Mouse (Mus musculus) CD8-positive naive resting alpha-beta T cell, adult 2 months (primary cell): ENCODE data around the gene Atf6.

Source experiments
- DNase-seq, 2 experiments: peaks; one replicate each; pipeline ENCODE4 v3.0.0; 2022; ENCODE audit warnings: low read depth in 2 of 2, low spot score in 2 of 2

The Atf6 gene

DNA sequence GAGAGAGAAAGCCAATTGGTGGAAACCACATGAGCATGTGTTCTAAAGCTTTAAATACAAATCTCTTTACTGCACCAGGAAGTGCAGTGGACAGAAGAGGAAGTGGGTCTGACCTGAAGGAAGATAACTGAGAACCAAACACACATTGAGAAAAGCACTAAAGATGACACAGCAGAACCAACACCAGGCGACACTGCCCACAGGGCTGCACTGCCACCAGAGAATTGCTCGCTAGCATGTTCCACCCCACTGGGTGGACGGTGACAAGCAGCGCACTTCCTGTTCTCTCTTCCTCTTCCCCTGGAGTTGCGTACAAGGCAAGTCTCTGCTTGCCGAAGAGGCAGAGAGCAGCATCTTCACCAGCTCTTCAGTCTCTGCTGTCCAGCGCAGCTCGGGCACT is 158.1 kb downstream of the Atf6 start:
- DNase-seq, result no peak

DNA sequence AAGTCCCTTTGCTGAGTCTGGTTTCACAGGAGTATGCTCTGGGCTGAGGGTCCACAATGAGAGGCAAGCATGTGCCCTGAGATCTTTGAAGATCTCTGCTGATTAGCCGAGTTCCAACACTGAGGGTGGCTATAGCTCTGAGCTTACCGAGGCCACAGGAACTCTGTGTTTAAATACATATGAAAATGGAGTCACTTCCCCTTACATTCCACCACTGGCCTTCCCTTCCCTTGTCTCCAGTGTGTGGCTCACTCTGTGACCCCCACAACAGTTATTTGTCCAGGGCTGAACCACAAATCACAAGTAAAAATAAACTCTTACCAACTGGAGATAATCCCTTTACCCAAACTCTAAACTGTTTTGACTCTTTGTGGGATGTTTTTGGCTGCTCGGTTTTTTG is 158.5 kb downstream of the Atf6 start:
- DNase-seq, result no peak

DNA sequence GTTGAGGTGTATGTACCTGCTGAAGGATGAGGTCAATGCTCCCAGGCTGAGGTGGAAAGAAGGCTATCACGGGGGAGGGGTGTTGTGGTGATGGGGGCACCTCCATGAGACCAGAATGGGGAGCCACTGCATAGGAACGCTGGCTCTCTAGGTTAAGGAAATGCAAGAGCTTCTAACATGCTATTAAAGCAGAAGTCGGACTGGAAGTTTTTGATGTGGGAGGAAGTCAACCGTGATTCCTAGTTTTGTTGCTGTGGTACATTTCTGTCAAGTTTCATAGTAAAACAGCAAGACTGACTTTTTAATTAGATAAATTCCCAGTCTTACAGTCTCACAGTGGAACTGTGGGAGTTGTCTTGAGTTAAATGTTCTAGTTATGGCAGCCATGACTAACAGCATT is 161.5 kb downstream of the Atf6 start:
- no peak for DNase-seq

DNA sequence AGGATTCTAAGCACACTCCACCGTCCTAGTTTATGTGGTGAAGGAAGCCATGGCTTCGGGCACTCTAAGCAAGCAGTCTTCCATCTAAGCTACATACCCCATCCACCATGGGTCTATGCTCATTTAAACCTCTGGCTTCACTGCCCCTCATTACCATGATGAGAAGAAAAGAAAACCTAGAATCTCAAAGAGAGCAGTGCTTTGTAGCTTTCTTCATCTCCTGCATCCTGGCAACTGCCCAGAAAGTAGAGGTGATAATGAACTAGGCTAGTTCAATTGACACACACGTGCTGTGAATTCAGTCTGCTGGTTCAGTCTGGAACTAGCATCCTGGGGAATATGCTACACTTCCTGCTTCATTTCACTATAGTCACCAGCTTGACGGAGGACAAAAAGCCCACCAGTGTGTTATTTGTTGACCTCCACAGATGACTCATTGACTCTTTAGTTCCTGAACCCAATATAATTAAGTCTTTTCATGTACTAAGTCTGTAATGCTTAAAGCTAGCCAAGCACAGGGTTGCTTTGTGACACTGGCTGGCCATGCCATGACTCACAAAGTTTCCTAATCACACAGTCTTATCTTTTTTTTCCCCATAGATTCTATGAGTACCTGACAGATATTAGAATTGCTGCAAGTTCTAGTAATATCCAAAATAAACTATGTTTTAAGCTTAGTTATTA is 162.5 kb downstream of the Atf6 start:
- no peak for DNase-seq

DNA sequence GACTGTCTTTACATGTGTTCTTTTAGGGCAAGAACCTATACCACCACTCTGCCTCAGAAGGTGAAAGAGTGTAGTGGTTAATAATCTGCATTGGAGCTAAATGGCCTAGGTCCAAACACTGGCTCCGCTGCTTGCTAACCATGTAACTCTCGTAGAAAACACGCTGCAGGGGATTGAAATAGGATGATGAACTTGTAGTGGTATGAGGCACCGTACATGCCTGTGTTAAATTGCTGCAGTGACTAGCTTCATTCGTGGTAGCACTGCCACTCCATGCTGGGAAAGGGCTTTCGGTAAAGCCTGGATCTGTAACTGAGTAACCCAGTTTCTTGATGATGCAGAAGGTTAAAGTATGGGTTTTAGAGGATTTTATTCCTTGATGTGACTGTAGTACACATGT is 163.5 kb downstream of the Atf6 start:
- no peak for DNase-seq

DNA sequence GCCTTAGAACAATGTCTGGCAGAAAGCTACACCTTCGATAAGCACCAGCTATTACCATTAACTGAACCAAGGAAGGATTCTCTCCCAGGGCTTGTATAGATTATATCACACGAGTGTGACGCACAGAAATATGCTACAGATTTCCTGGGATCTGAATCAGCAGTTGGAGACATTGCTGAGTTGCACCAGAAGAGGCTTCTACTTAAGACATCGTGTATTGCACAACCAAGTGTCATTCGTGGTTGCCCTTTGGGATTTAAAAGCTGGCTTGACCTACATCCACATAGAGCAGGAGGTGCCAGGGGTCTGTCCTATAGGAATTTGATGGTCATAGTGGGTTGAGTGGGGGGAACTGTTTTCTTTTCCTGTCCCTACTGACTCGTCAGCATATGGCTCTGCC is 164.6 kb downstream of the Atf6 start:
- no peak for DNase-seq

DNA sequence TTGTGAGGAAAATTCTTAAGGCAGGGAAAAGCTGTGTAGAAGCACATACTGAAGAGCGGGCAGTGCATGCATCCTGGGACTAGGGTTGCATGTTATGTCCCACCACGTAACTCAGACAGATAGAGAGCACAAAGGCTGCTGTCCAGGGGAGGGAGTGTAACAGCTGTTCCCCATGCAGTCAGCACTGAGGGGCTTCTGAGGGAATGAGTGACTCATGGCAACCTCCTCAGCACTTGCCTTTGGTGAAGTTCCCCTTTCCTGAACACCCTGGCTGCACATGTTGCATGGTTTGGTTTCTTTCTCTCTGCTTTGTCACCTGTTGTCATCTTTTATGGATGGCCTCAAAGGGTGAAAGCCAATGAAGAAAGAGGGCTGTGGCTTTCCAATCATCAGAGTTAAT is 165.3 kb downstream of the Atf6 start:
- no peak for DNase-seq

DNA sequence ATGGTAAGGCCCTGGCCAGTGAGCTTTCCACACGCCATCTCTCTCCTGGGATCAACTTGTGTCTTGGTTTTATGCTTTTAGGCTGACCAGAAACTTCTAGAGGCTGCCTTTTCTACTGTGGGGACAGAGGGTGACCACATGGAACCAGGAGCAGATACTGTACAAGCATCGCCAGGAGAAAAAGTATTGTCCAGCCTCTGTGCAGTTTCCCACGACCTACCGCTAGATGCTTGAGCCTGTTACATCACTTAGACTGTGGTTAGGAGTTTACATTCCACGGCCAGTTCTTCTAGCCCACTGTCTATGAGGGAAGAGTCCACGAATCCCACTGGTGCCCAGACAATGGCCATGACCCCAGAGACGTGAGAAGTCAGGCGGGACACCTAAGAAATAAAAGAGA is 166.0 kb downstream of the Atf6 start:
- no peak for DNase-seq

DNA sequence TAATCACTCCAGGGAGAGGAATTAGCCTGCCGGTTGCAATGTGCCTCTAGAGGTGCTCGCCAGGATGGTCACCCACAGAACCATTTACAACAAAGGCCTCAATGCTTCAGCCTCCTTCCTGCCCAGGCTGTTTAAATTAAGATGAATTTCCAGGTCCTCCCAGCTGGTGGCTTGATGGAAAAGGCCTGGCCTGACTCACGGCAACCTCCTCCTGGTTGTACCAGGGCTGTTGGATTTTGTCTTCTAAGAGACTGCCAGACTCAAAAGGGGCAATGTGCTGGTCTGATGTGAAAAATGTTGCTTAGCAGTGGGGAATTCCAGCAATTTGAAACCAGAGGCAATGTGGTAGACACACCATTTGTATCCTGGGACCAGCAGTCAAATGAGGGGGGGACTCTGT is 166.4 kb downstream of the Atf6 start:
- DNase-seq, result no peak

DNA sequence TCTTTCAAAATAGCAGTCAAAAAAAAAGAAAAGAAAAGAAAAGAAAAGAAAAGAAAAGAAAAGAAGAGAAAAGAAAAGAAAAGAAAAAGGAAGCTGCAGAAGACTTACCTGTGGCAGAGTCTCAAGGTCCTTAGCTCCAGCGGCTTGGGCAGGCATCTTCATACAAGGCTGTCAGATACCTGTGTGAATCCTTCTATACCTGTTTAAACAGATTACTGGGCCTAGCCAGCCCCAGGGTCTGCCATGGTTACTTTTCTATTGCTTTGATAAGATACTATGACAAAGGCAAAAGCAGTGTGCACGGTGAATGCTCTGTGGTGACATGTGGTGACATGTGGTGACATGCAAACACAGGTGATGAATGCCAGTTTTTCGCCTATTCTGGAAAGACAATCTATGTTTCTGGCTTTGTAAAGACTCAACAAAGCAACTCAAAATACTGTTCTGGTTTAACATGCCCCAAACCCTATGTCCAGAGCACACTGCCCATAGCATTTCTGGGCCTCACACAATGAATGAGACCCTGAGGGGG is 167.0 kb downstream of the Atf6 start:
- no peak for DNase-seq

DNA sequence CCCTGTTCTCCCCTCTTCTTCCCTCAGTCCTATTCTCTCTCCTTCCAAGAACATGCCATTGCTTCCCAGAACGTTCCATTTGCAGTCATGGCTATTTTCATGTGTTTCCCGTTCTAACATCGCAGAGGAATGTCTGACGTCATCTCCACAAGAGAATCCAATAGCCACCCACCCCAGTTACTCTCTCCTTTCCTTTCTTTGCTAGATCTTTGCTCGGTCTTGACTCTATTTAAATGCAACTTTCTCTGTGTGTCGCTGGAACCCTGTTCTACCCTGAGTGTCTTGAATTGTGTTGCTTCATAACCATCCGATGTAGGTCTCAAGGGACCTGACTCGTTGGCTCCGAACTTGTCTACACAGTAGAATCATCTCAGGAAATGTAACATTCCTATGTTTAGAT is 168.0 kb downstream of the Atf6 start:
- no peak for DNase-seq

DNA sequence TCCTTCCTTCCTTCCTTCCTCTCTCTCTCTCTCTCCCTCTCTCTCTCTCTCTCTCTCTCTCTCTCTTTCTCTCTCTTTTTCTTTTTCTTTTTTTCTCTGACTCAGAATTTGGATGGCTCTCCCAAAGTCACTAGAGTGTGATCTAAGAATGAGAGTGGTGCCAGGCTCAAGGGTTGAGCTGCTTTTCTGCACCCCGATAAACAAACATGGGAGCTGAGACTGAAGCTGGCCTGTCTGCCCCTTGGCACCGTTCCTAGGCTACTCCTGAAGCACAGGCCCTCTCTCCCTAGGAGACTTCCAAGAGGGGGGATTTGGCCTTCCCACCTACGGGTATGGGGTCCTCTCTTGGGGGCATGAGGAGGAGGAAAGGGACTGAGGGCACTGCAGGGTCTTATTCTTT is 168.8 kb downstream of the Atf6 start:
- no peak for DNase-seq

DNA sequence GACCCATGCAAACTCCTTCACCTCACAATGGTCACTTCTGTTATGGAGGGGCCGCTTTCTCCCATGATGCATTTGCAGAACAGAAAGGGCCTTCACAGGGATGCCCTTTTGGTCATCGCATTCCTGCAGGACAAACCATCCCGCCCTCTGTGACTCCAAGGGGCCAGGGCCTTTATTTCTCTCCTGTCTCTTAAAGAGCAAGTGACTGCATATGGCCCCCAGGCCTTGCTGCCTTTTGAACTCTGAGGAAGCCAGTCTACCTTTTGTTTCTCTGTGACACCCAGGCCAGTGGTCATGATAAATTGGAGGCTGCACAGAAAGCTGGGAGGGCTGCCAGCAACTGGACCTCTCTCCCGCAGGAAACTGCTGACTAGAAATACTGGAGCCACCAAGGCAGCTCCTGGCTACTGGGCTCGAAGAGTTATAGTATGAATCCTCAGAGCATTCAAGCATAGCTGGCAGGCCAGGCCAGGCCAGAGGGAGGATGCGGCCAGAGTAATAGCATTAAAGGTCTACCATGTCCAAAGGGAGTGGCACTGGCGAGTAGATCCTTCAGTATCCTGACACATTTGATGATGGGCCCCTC is 169.7 kb downstream of the Atf6 start:
- DNase-seq, result no peak

DNA sequence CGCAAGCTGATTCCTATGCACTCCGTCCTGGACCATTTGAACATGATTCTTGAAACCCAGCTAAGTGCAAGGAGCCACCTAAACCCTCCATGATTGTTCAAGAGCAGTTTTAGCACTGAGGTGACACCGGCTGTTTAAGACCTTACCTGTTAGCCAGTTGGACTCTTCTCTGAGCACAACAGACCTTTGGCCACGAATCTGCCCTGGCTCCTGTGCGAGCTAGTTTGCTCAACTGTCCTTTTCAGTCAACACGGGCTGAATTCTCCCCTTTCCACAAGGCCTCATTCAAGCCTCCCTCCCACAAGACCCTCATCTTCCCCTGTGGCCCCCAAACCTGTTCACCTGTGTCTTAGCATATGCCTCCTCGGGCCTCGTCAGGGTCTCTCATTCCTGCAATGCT is 170.6 kb downstream of the Atf6 start:
- no peak for DNase-seq

DNA sequence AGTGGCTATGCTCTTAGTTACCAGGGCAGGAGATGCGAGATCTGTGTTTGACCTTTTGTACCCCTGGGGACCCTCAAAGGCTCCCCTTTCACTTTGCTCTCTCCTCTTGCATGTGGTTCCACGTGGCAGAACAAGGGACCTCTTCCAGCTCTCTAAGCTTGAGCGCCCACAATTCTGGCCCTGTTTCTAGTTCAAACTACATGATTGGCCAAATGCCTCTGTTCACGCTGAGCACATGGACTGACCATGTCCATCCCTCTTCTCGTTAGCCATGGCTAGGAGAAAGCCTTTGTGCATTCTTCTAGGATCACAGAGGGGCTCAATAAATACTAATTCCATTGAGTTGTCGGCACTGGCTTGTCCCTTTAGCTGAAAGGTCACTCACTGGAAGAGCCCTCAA is 172.2 kb downstream of the Atf6 start:
- DNase-seq, result no peak

DNA sequence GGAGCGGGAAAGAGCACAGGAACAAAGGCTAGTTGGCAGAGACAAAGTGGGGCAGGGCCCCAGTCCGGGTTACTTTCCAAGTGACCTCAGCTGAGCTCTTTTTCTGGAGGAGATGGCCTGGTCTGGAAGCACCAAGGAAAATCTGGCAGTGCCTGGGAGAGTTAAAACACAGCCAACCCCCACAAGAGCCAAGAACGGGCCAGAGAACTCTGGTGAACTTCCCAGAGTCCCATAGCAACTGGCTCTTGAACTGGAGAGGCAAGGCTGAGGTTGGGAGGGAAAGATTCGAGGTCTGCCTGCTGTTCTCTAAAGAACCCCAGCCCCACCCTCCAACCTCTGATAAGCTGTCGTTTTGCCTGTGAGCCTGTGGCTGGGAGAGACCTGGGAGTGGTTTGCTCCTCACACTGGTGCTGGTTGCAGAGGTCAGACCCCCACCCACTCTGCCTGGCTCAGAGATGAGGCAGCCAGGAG is 172.7 kb downstream of the Atf6 start:
- DNase-seq, result no peak

DNA sequence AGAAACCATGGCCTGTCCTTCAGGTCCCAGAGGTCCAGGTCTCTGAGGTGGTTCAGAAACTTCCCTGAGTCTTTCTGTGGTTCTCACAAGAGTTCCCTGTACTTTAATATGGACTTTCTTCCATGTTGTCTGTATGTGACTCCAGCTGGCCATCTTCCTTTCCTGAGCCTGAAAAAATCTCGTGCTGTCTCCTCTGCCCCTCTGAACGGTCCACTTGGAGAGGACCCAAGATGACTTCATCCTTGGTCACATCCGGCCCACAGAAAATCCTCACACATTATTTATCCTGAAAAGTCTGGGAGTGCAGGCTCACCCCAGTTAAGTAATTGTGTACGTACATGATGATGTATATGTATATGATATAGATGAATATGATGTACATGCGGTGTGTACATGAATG is 176.3 kb downstream of the Atf6 start:
- no peak for DNase-seq

DNA sequence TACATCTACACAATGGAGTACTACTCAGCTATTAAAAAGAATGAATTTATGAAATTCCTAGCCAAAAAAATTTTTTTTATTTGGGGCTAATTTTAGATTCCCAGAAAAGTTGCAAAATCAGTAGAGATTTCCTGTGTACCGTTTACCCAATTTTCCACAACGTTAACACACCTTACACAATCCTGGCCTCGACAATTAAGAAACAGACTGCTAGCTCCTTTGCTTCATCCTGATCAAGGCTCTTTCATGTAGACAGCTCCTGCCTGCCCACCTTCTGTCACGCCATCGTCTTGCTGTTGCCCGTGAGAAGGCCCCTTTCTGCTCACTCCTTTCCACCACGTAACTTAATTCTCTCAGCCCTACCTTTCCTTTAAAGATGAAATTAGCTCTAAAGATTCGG is 177.8 kb downstream of the Atf6 start:
- no peak for DNase-seq

DNA sequence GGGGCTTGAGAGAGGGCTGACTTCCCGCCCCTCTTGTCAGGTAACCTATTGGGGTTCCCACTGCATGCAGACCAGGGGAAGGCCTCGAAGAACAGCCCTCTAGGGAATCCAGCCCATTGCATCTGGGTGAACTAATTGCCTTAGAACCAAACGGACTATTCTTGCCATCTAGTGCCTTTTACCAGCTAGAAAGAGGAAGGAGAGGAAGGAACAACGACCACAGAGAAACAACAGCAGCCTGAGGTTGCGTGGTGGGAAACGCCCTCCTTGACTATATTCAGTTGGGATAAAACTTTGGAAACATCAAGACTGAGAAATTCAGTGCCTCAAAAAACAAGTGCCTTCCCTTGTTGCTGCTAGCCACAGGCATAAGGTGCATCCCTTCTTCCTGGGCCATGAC is 183.7 kb downstream of the Atf6 start:
- DNase-seq, result no peak

DNA sequence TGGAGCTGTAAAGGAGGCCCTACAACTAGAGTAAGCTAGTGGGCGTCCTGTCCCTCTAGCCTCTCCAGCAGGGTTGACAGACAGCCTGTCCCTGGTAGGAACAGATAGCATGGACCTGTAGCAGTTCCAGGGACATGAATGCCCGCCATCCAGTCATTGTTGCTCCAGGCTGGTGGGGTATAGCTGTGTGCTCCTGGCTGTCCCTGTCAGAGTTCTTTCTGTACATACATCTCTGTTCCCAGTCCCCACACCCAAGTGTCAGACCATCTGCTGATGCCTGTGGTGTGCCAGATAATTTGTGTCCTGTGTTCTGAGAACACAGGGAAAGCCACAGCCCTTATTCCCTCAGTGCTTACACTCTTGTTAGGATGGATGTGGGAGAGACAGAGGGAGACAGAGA is 187.9 kb downstream of the Atf6 start:
- DNase-seq, result no peak

DNA sequence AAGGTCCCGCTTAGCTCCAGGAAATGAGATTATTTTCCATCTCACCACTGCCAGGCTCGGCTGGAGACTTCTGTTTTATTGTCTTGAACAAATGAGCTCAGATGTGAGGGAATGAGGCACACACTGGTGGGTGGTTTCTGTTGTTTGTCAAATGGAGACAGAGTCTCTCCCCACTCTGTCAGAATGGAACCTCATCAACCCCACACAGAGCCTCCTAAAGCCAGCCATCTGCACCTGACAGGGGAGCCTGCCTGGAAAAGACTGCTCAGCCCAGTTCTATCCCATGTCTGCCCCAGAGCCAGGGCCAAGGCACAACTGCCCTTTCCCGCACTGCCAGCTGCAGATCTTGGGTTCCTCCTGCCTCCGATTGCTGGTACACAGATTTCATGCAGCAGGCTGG is 188.7 kb downstream of the Atf6 start:
- DNase-seq, result no peak

DNA sequence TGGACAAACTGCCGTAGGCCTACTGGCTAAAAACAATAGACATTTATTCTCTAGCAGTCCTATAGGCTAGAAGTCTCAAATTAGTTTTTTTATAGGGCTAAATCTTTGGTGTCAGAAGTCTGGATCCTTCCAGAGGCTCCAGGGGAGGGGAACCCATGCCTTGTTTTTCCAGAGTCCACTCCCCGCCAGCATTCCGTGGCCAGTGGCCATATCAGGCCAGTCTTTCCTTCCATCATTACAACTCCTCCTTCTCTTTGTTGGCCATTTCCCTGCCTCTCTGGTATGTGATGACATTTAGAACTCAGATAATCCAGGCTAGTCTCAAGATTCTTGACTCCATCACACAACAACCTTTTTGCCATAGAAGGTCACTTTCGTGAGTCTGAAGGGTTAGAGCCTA is 189.9 kb downstream of the Atf6 start:
- DNase-seq, result no peak

DNA sequence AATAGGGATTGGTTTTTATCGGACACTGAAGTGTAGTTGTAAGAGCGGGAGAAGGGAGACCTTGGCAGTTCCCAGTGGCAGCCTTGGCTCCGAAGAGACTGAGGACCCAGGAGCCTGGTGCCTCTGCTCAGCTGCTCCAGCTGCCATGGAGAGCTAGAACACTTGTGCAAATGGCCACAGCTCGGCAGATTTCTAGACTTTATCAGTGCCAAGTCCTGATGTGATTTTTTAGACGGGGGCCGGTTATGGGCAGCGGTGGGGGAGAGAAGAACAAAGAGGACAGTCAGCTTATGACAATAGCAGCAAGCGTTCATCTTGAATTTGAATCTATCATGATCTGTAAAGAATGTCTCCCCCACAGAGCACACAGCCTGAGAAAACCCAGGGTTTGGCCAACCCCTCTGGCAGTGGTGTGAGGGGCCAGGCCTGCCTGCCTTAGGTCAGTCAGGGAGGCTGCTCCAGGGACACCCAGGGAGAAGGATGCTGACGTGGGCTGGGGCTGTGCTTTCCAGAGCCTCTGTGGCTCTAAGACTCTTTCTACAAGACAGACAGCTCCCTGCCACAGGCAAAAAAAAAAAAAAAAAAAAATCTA is 193.3 kb downstream of the Atf6 start:
- DNase-seq, result no peak
